Mouse (Mus musculus) MEL (cell line): ENCODE results near the gene Lifr. TPM values are rescaled to one million over a fixed set of nuclear protein-coding genes. Genes with fewer than 3 reads are reported as not detected.
A peak's percentile ranks its signal among the peaks of the same experiment; 100 is the strongest.

ENCODE experiments used
- DNase-seq: peaks from one replicate; pipeline ENCODE4 v3.0.0; 2011; ENCODE audit warnings: low read depth, low spot score
- H3K27ac ChIP-seq: 2 replicates; pipeline ENCODE4 v1.5.1; 2012; ENCODE audit warnings: low read depth, mild to moderate bottlenecking, control low read depth, low read length, moderate library complexity; ENCODE audit not compliant: control insufficient read depth
- H3K27me3 ChIP-seq, 2 experiments: fragments of 150-350 bp in 1 of 2; sonication (generic) in 1 of 2; 2 replicates each; pipeline ENCODE4 v1.6.1; 2012; ENCODE audit warnings: low read length in 2 of 2, mild to moderate bottlenecking in 2 of 2, improper control_type of control experiment in 1 of 2, moderate library complexity in 1 of 2; ENCODE audit not compliant: insufficient read depth in 2 of 2, control insufficient read depth in 1 of 2
- H3K36me3 ChIP-seq, 2 experiments: 2 replicates each; pipeline ENCODE4 v1.6.1; 2012 to 2014; ENCODE audit warnings: low read length in 2 of 2, improper control_type of control experiment in 1 of 2, inconsistent platforms in 1 of 2, mild to moderate bottlenecking in 1 of 2; ENCODE audit not compliant: insufficient read depth in 2 of 2, control insufficient read depth in 1 of 2
- H3K4me1 ChIP-seq, 2 experiments: fragments of 150-350 bp in 1 of 2; sonication (generic) in 1 of 2; 2 replicates each; pipeline ENCODE4 v1.6.1; 2012; ENCODE audit warnings: low read length in 2 of 2, improper control_type of control experiment in 1 of 2, mild to moderate bottlenecking in 1 of 2; ENCODE audit not compliant: insufficient read depth in 2 of 2, control insufficient read depth in 1 of 2
- H3K4me3 ChIP-seq, 2 experiments: fragments of 150-350 bp in 1 of 2; sonication (generic) in 1 of 2; 2 replicates each; pipeline ENCODE4 v1.5.1; 2012; ENCODE audit warnings: low read depth in 2 of 2, low read length in 2 of 2, mild to moderate bottlenecking in 2 of 2, moderate library complexity in 2 of 2, control low read depth in 1 of 2, improper control_type of control experiment in 1 of 2; ENCODE audit not compliant: control insufficient read depth in 1 of 2, insufficient read depth in 1 of 2
- H3K79me2 ChIP-seq: 2 replicates; pipeline ENCODE4 v1.6.1; 2012; ENCODE audit warnings: mild to moderate bottlenecking, low read length, moderate library complexity; ENCODE audit not compliant: control insufficient read depth, poor library complexity, insufficient read depth
- H3K9ac ChIP-seq: 2 replicates; pipeline ENCODE4 v1.6.1; 2012; ENCODE audit warnings: low read depth, mild to moderate bottlenecking, control low read depth, low read length, moderate library complexity; ENCODE audit not compliant: control insufficient read depth, poor library complexity, severe bottlenecking
- H3K9me3 ChIP-seq: fragments of 150-350 bp; sonication (generic); replicated peaks from 2 replicates; pipeline ENCODE4 v1.6.1; 2012; ENCODE audit warnings: mild to moderate bottlenecking, low read length, improper control_type of control experiment, moderate library complexity; ENCODE audit not compliant: insufficient read depth
- BHLHE40 ChIP-seq: IDR thresholded peaks from 2 replicates; pipeline ENCODE4 v1.6.1; 2012; ENCODE audit warnings: low read depth, mild to moderate bottlenecking, inconsistent platforms, low read length, improper control_type of control experiment, borderline replicate concordance
- CHD1 ChIP-seq: IDR thresholded peaks from 2 replicates; pipeline ENCODE4 v1.6.1; 2012; ENCODE audit warnings: low read depth, mild to moderate bottlenecking, inconsistent platforms, low read length, improper control_type of control experiment
- CHD2 ChIP-seq: IDR thresholded peaks from 2 replicates; pipeline ENCODE4 v1.6.1; 2011; ENCODE audit warnings: low read length, improper control_type of control experiment
- ELF1 ChIP-seq: IDR thresholded peaks from 2 replicates; pipeline ENCODE4 v1.6.1; 2014; ENCODE audit warnings: low read depth, mild to moderate bottlenecking, inconsistent platforms, low read length, improper control_type of control experiment, moderate library complexity
- EP300 ChIP-seq, 2 experiments: IDR thresholded peaks; 2 replicates each; pipeline ENCODE4 v1.6.1; 2011; ENCODE audit warnings: improper control_type of control experiment in 2 of 2, low read length in 2 of 2, low read depth in 1 of 2, mild to moderate bottlenecking in 1 of 2
- ETS1 ChIP-seq: IDR thresholded peaks from 2 replicates; pipeline ENCODE4 v1.6.1; 2012; ENCODE audit warnings: low read depth, mild to moderate bottlenecking, inconsistent platforms, low read length, improper control_type of control experiment, moderate library complexity
- GABPA ChIP-seq: IDR thresholded peaks from 2 replicates; pipeline ENCODE4 v1.6.1; 2012; ENCODE audit warnings: low read depth, mild to moderate bottlenecking, inconsistent platforms, low read length, improper control_type of control experiment, moderate library complexity
- JUND ChIP-seq: IDR thresholded peaks from 2 replicates; pipeline ENCODE4 v1.6.1; 2011; ENCODE audit warnings: low read depth, mild to moderate bottlenecking, improper control_type of control experiment, low read length
- MAFK ChIP-seq: IDR thresholded peaks from 2 replicates; pipeline ENCODE4 v1.6.1; 2011; ENCODE audit warnings: low read depth, mild to moderate bottlenecking, low read length, improper control_type of control experiment, borderline replicate concordance
- MYB ChIP-seq: IDR thresholded peaks from 2 replicates; pipeline ENCODE4 v1.6.1; 2011; ENCODE audit warnings: mild to moderate bottlenecking, low read depth, low read length, improper control_type of control experiment
- MYC ChIP-seq: IDR thresholded peaks from 2 replicates; pipeline ENCODE4 v1.6.1; 2011; ENCODE audit warnings: low read depth, mild to moderate bottlenecking, low read length, improper control_type of control experiment, moderate library complexity
- NELFE ChIP-seq: IDR thresholded peaks from 2 replicates; pipeline ENCODE4 v1.6.1; 2011; ENCODE audit warnings: low read depth, low read length, improper control_type of control experiment
- NRF1 ChIP-seq: IDR thresholded peaks from 2 replicates; pipeline ENCODE4 v1.6.1; 2014; ENCODE audit warnings: low read depth, mild to moderate bottlenecking, inconsistent platforms, low read length, improper control_type of control experiment, moderate library complexity; ENCODE audit not compliant: poor library complexity, insufficient read depth, severe bottlenecking
- POLR2A ChIP-seq, 2 experiments: IDR thresholded peaks; 2 replicates each; pipeline ENCODE4 v1.6.1; 2011 to 2012; ENCODE audit warnings: low read length in 2 of 2, mild to moderate bottlenecking in 2 of 2, control low read depth in 1 of 2, improper control_type of control experiment in 1 of 2, low read depth in 1 of 2, moderate library complexity in 1 of 2; ENCODE audit not compliant: control insufficient read depth in 1 of 2, insufficient read depth in 1 of 2, poor library complexity in 1 of 2
- TAL1 ChIP-seq: IDR thresholded peaks from 2 replicates; pipeline ENCODE4 v1.6.1; 2012; ENCODE audit warnings: mild to moderate bottlenecking, inconsistent platforms, low read length, moderate library complexity, mixed read lengths
- TBP ChIP-seq: IDR thresholded peaks from 2 replicates; pipeline ENCODE4 v1.8.0; 2011; ENCODE audit warnings: low read depth, low read length, improper control_type of control experiment
- USF2 ChIP-seq, 2 experiments: IDR thresholded peaks; 2 replicates each; pipeline ENCODE4 v1.6.1; 2011 to 2012; ENCODE audit warnings: improper control_type of control experiment in 2 of 2, low read length in 2 of 2, borderline replicate concordance in 1 of 2, inconsistent platforms in 1 of 2, low read depth in 1 of 2, mild to moderate bottlenecking in 1 of 2; ENCODE audit not compliant: insufficient read depth in 1 of 2
- ZC3H11A ChIP-seq: IDR thresholded peaks from 2 replicates; pipeline ENCODE4 v1.6.1; 2012; ENCODE audit warnings: low read depth, mild to moderate bottlenecking, inconsistent platforms, low read length, improper control_type of control experiment
- ZMIZ1 ChIP-seq: IDR thresholded peaks from 2 replicates; pipeline ENCODE4 v1.6.1; 2012; ENCODE audit warnings: low read depth, mild to moderate bottlenecking, inconsistent platforms, low read length, improper control_type of control experiment, moderate library complexity
- polyA plus RNA-seq, 2 experiments: library from polyadenylated mRNA; stranded (reverse) in 1 of 2; unstranded in 1 of 2; fragments of >175 nt in 1 of 2; fragments of >200 nt in 1 of 2; gene quantifications; 2 replicates each; pipeline versions ENCODE4 v1.2.1 to v1.2.4; 2012; ENCODE audit warnings: low replicate concordance in 2 of 2, low read depth in 1 of 2; ENCODE audit not compliant: insufficient read length in 2 of 2, insufficient read depth in 1 of 2, missing spikeins in 1 of 2
- total RNA-seq: library from RNA; depleted of rRNA; stranded (reverse); fragments of 300-350 nt; gene quantifications from 2 replicates; pipeline ENCODE4 v1.2.3, GENCODE M21; 2012

Lifr gene
- total and polyA plus RNA-seq, 3 experiments = not detected

- H3K36me3 ChIP-seq = no peaks in the 10 kb centered on the region; a peak in 1 of 4 replicates
- H3K4me3 ChIP-seq = no peak overlapping the region
- H3K9me3 ChIP-seq = no peaks in the 10 kb centered on the region
- peak; percentile 21 for DNase-seq
- H3K79me2 ChIP-seq = no peaks in the 10 kb centered on the region
- H3K4me1 ChIP-seq = no peaks in the 10 kb centered on the region; a peak in 2 of 4 replicates
- H3K27me3 ChIP-seq = no peaks in the 10 kb centered on the region
- no peak overlapping the region for H3K27ac ChIP-seq
- H3K9ac ChIP-seq = no peak overlapping the region
- TF ChIP-seq GABPA (no peak), NRF1 (no peak), CHD1 (no peak), POLR2A (IDR thresholded peaks at IDR 0.05; ENCODE audit: control insufficient read depth in 1 of 2, insufficient read depth in 1 of 2, low read depth in 1 of 2, low read length in 2 of 2, poor library complexity in 1 of 2) (no peak), CHD2 (no peak), BHLHE40 (no peak), TBP (no peak), ZC3H11A (no peak), USF2 (IDR thresholded peaks at IDR 0.05; ENCODE audit: borderline replicate concordance in 1 of 2, insufficient read depth in 1 of 2, low read depth in 1 of 2, low read length in 2 of 2) (no peak), ELF1 (no peak), NELFE (no peak)
Observed at GRCm38 (mm10) chr15:7154737-7155090, 64.3 kb downstream of the Lifr start.

- TF ChIP-seq ZMIZ1 = no peak
- no peak for TF ChIP-seq TAL1
- TF ChIP-seq JUND = no peak
- Histone ChIP-seq H3K36me3 (no peaks in the 10 kb centered on the region; a peak in 1 of 4 replicates), H3K9me3 (no peaks in the 10 kb centered on the region), H3K4me3 (no peak overlapping the region), H3K27me3 (no peaks in the 10 kb centered on the region), H3K27ac (no peak overlapping the region), H3K4me1 (no peaks in the 10 kb centered on the region; a peak in 2 of 4 replicates), H3K9ac (no peak overlapping the region), H3K79me2 (no peaks in the 10 kb centered on the region)
- no peak for DNase-seq
Observed at GRCm38 (mm10) chr15:7157658-7158057, 67.2 kb downstream of the Lifr start.

GRCm38 (mm10) chr15:7159869-7160268 lies 69.5 kb downstream of the Lifr start:
- Histone ChIP-seq H3K9ac (no peak overlapping the region), H3K4me3 (no peak overlapping the region), H3K9me3 (no peaks in the 10 kb centered on the region), H3K27me3 (no peaks in the 10 kb centered on the region), H3K4me1 (no peaks in the 10 kb centered on the region; a peak in 2 of 4 replicates), H3K79me2 (no peaks in the 10 kb centered on the region), H3K27ac (no peak overlapping the region), H3K36me3 (no peaks in the 10 kb centered on the region; a peak in 1 of 4 replicates)
- TF ChIP-seq ETS1 (no peak), USF2 (IDR thresholded peaks at IDR 0.05; ENCODE audit: borderline replicate concordance in 1 of 2, insufficient read depth in 1 of 2, low read depth in 1 of 2, low read length in 2 of 2) (no peak), EP300 (IDR thresholded peaks at IDR 0.05; ENCODE audit: low read depth in 1 of 2, low read length in 2 of 2) (no peak), GABPA (no peak), MYC (no peak), NRF1 (no peak), MYB (no peak), MAFK (no peak), POLR2A (IDR thresholded peaks at IDR 0.05; ENCODE audit: control insufficient read depth in 1 of 2, insufficient read depth in 1 of 2, low read depth in 1 of 2, low read length in 2 of 2, poor library complexity in 1 of 2) (no peak)
- no peak for DNase-seq
